In genomic region chr9:71654861-71655260, GRCm38 (mm10) we compare ENCODE assay signal across 16 mouse cellular contexts.
DNase-seq lines count a peak whose midpoint lies in the region; TF ChIP-seq lines count a peak whose summit lies in the region.
"Had no signal": no experiment of that assay in that cellular context is flagged by ENCODE, and none has a peak within 500 bp of the region (broad histone marks: within the 10 kb centered on the region; RNA-seq: fewer than 3 reads in every experiment).

No protein-coding gene starts in this region.

- peak overlapping the region; percentile 42; the same call in 1 of the 2 replicates for H3K27ac ChIP-seq in kidney, adult 2 months (ENCODE audit: insufficient read depth, low read depth, low read length)
- H3K27ac ChIP-seq in testis, adult 2 months (ENCODE audit: control insufficient read depth, insufficient read depth, low read depth, low read length) = peak overlapping the region; percentile 10; the same call in 1 of the 2 replicates
- H3K27ac ChIP-seq: embryonic facial prominence, embryonic 15.5 days; forebrain, embryonic 10.5 days; gastrocnemius, adult 2 months; hindbrain, embryonic 15.5 days had no signal

- TF ChIP-seq POLR2A in kidney, adult 2 months (IDR thresholded peaks at IDR 0.05; ENCODE audit: low read depth, low read length) = no peak
- TF ChIP-seq POLR2A in testis, adult 2 months (IDR thresholded peaks at IDR 0.05; ENCODE audit: control insufficient read depth, low read depth, low read length) = no peak

- WGBS in kidney, adult 2 months = 64% methylated on average over 3 of the region's 3 CpGs

- H3K36me3 ChIP-seq in kidney, adult 2 months (ENCODE audit: control insufficient read depth, insufficient read depth, low read length) = peaks cover 3% of the 10 kb centered on the region
- H3K36me3 ChIP-seq in testis, adult 2 months (ENCODE audit: control insufficient read depth, insufficient read depth, low read length) = no peaks in the 10 kb centered on the region
- H3K36me3 ChIP-seq: embryonic facial prominence, embryonic 15.5 days; forebrain, embryonic 10.5 days; hindbrain, embryonic 15.5 days had no signal

- no peak for TF ChIP-seq CTCF in kidney, adult 2 months (conservative IDR thresholded peaks at IDR 0.05; ENCODE audit: insufficient read depth, insufficient read length, low read depth, low read length)
- no peak for TF ChIP-seq CTCF in testis, adult 2 months (IDR thresholded peaks at IDR 0.05; ENCODE audit: control insufficient read depth, insufficient read depth, insufficient replicate concordance, low read depth, low read length)

- H3K4me1 ChIP-seq in kidney, adult 2 months (ENCODE audit: control insufficient read depth, insufficient read depth, low read length) = peaks cover 8% of the 10 kb centered on the region; the same call in 1 of the 2 replicates
- no peaks in the 10 kb centered on the region for H3K4me1 ChIP-seq in testis, adult 2 months (ENCODE audit: control insufficient read depth, insufficient read depth, low read length)

- peak; percentile 22 for DNase-seq in adrenal gland, postnatal 14 days
- DNase-seq in adrenal gland, postnatal 25 days = no peak
- no peak for DNase-seq in kidney, adult 2 months
- DNase-seq in kidney, postnatal 36 days = no peak
- no peak for DNase-seq in testis, postnatal 10 days (ENCODE audit: low spot score)
- DNase-seq: cerebellum, adult 2 months; cerebellum, postnatal 10 days; gastrocnemius, adult 2 months; gastrocnemius, postnatal 25 days; heart, adult 11 months; heart, postnatal 36 days had no signal

- H3K27me3 ChIP-seq in kidney, adult 2 months (replicated peaks; ENCODE audit: control insufficient read depth, insufficient read depth, low read length) = no peaks in the 10 kb centered on the region
- no peaks in the 10 kb centered on the region for H3K27me3 ChIP-seq in testis, adult 2 months (ENCODE audit: control insufficient read depth, insufficient read depth, low read length)
- H3K27me3 ChIP-seq: embryonic facial prominence, embryonic 15.5 days; hindbrain, embryonic 15.5 days had no signal

- no peak overlapping the region for H3K4me3 ChIP-seq in kidney, adult 2 months (ENCODE audit: insufficient read depth, low read depth, low read length)
- no peak overlapping the region for H3K4me3 ChIP-seq in testis, adult 2 months (ENCODE audit: control insufficient read depth, low read depth, low read length)
- H3K4me3 ChIP-seq: embryonic facial prominence, embryonic 15.5 days; erythroblast, embryonic 14.5 days; forebrain, embryonic 10.5 days; gastrocnemius, adult 2 months; hindbrain, embryonic 15.5 days had no signal
